Mouse (Mus musculus) neural tube, embryonic 11.5 days (tissue): ENCODE measurements around the gene Zfp429. TPM values are rescaled to one million over a fixed set of nuclear protein-coding genes. Genes with fewer than 3 reads are reported as not detected.

Experiments
- polyA plus RNA-seq: library from polyadenylated mRNA; unstranded; fragments of >200 nt; fragmentation: Nextera tagmentation; extraction: Ambion mirVana; gene quantifications from 2 replicates; pipeline ENCODE4 v1.2.1, GENCODE M21; 2014

Gene Zfp429
- polyA plus RNA-seq, 1 experiment from 2014 or later, result 3.2 TPM

Other genes with a start within 250 kb of the Zfp429 start
- gene Rsl1, start 226.6 kb downstream of the Zfp429 start, polyA plus RNA-seq, result 5.1 and 5.2 TPM in 2 replicates
- gene Zfp455, start 205.3 kb downstream of the Zfp429 start, polyA plus RNA-seq, result 1.1 and 2.4 TPM in 2 replicates
- gene Zfp458, start 121.4 kb downstream of the Zfp429 start, polyA plus RNA-seq, result 1.9 and 4.0 TPM in 2 replicates
- gene Zfp457, start 93.3 kb downstream of the Zfp429 start, polyA plus RNA-seq, result 0.19 and 0.58 TPM in 2 replicates
- gene Zfp595, start 67.2 kb downstream of the Zfp429 start, polyA plus RNA-seq, result 1.9 and 2.0 TPM in 2 replicates
- gene Gm28044, start 39.3 kb downstream of the Zfp429 start, polyA plus RNA-seq, result 0.68 and 1.1 TPM in 2 replicates
- gene Zfp953, start 39.2 kb downstream of the Zfp429 start, polyA plus RNA-seq, result 0.82 and 1.3 TPM in 2 replicates
- not detected in 2 replicates for gene Gm28041, start 24.1 kb downstream of the Zfp429 start, polyA plus RNA-seq
- gene Zfp456, start 24.0 kb downstream of the Zfp429 start, polyA plus RNA-seq, result 0.97 and 1.6 TPM in 2 replicates
- 0.22 and 1.2 TPM in 2 replicates for gene Zfp459, start 21.6 kb upstream of the Zfp429 start, polyA plus RNA-seq
- 6.3 and 7.9 TPM in 2 replicates for gene Zfp874a, start 51.8 kb upstream of the Zfp429 start, polyA plus RNA-seq
- gene Zfp874b, start 84.4 kb upstream of the Zfp429 start, polyA plus RNA-seq, result 0.81 and 1.6 TPM in 2 replicates
- 15.7 and 17.7 TPM in 2 replicates for gene Zfp58, start 100.7 kb upstream of the Zfp429 start, polyA plus RNA-seq
- not detected in 2 replicates for gene Gm26965, start 126.3 kb upstream of the Zfp429 start, polyA plus RNA-seq
- 34.2 and 34.3 TPM in 2 replicates for gene Zfp87, start 126.4 kb upstream of the Zfp429 start, polyA plus RNA-seq
- gene Zfp748, start 154.0 kb upstream of the Zfp429 start, polyA plus RNA-seq, result 15.9 and 21.7 TPM in 2 replicates
- 4.4 and 5.3 TPM in 2 replicates for gene Zfp729b, start 209.9 kb upstream of the Zfp429 start, polyA plus RNA-seq
- gene Gm49345, start 237.9 kb upstream of the Zfp429 start, polyA plus RNA-seq, result not detected in 2 replicates
- gene Zfp729a, start 238.0 kb upstream of the Zfp429 start, polyA plus RNA-seq, result 3.2 and 4.0 TPM in 2 replicates